Mouse (Mus musculus) neural tube, embryonic 14.5 days (tissue): ENCODE results near the gene Fam89a. TPM values are rescaled to one million over a fixed set of nuclear protein-coding genes. Genes with fewer than 3 reads are reported as not detected.

Source experiments
- ATAC-seq: fragments of 200-750 bp; cut with Nextera tagmentation; 2 replicates; pipeline ENCODE4 v1.8.0; 2017; ENCODE audit warnings: low read depth, mild to moderate bottlenecking, moderate TSS enrichment, moderate library complexity
- H3K27ac ChIP-seq: fragments of 300-500 bp; sonication (generic); 2 replicates; pipeline ENCODE4 v1.5.1; 2014; ENCODE audit warnings: low read depth, mild to moderate bottlenecking, control low read depth, low read length, moderate library complexity, mixed read lengths
- H3K27me3 ChIP-seq: fragments of 300-500 bp; sonication (generic); 2 replicates; pipeline ENCODE4 v1.6.1; 2014; ENCODE audit warnings: low read length; ENCODE audit not compliant: control insufficient read depth, insufficient read depth
- H3K36me3 ChIP-seq: fragments of 300-500 bp; sonication (generic); 2 replicates; pipeline ENCODE4 v1.6.1; 2014; ENCODE audit warnings: low read length, mixed read lengths; ENCODE audit not compliant: control insufficient read depth, insufficient read depth
- H3K4me1 ChIP-seq: fragments of 300-500 bp; sonication (generic); 2 replicates; pipeline ENCODE4 v1.6.1; 2014; ENCODE audit warnings: low read length; ENCODE audit not compliant: control insufficient read depth, insufficient read depth
- H3K4me2 ChIP-seq: fragments of 300-500 bp; sonication (generic); 2 replicates; pipeline ENCODE4 v1.6.1; 2014; ENCODE audit warnings: mild to moderate bottlenecking, low read depth, low read length, control low read depth
- H3K4me3 ChIP-seq: fragments of 300-500 bp; sonication (generic); 2 replicates; pipeline ENCODE4 v1.5.1; 2014; ENCODE audit warnings: low read depth, low read length, control low read depth, mixed read lengths
- H3K9ac ChIP-seq: fragments of 300-500 bp; sonication (generic); replicated peaks from 2 replicates; pipeline ENCODE4 v1.6.1; 2014; ENCODE audit warnings: low read depth, mild to moderate bottlenecking, control low read depth, low read length, mixed read lengths
- H3K9me3 ChIP-seq: fragments of 300-500 bp; sonication (generic); 2 replicates; pipeline ENCODE4 v1.6.1; 2016; ENCODE audit warnings: low read length; ENCODE audit not compliant: control insufficient read depth
- WGBS: fragments of 180-500 bp; shearing (Covaris S2); extraction: QIAGEN DNeasy Blood & Tissue Kit; methylation state at CpG from one replicate; pipeline ENCODE4 v1.1.7; 2014; 5-methylcytosine and 5-hydroxymethylcytosine counted together
- polyA plus RNA-seq: library from polyadenylated mRNA; unstranded; fragments of >200 nt; fragmentation: Nextera tagmentation; extraction: Ambion mirVana; gene quantifications from 2 replicates; pipeline ENCODE4 v1.2.1, GENCODE M21; 2014

Fam89a gene
- polyA plus RNA-seq, 1 experiment from 2014 or later: 0.91 TPM

DNA sequence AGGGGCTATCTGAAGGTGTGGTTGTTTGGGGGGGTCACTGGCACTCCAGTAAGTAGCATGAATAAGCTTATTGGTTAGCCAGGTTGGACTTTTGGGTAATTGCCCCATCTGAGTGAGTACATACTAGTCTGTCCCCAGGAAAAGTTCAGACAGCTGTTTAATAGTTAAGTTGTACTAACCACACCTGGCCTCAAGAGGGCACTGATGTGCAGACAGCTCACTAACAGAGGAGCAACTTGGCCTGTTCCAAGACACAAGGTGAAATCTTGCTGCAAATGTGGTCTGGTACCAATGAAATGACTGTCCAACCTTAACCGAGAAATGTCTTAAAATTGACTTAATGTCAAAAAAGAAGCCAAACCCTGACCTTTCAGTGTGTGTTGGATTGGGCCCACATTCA lies 12.4 kb downstream of the Fam89a start:
- Histone ChIP-seq H3K36me3 (peaks cover 6% of the 10 kb centered on the region; the same call in 1 of the 2 replicates), H3K27ac (no peak overlapping the region), H3K4me3 (no peak overlapping the region), H3K4me1 (no peaks in the 10 kb centered on the region), H3K9ac (no peak overlapping the region), H3K27me3 (no peaks in the 10 kb centered on the region), H3K4me2 (no peak overlapping the region), H3K9me3 (no peaks in the 10 kb centered on the region)
- ATAC-seq: no peak
- WGBS: 89% methylated on average over 1 of the region's 1 CpGs

DNA sequence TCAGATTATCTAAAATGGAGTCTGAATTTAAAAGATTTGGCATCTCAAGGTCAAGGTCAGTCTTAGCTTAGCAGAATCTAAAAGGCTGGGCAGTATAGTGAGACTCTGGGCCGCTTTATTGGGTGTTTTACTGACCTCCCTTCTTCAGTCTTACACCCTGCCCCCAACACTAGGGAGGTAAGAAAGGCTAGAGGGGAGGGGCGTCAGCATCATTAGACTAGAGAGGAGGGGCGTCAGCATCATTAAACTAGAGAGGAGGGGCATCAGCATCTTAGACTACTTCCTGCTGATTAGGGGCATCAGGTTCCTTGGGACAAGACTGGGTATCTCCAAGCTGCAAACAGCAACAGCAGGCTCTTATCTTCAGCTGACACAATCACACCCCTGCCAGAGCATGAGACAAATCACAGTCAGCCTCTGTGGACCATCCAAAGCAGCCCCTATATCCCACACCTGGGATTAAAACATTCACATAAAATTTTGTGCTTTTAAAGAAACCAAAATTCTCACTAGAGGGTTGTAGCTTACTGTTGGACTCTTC lies 16.2 kb downstream of the Fam89a start:
- H3K4me1 ChIP-seq: no peaks in the 10 kb centered on the region
- H3K27ac ChIP-seq: no peak overlapping the region
- no peaks in the 10 kb centered on the region for H3K9me3 ChIP-seq
- no peak overlapping the region for H3K9ac ChIP-seq
- WGBS: 43% methylated on average over 3 of the region's 3 CpGs
- H3K36me3 ChIP-seq: peaks cover 36% of the 10 kb centered on the region
- no peak for ATAC-seq
- H3K4me3 ChIP-seq: no peak overlapping the region
- no peak overlapping the region for H3K4me2 ChIP-seq
- no peaks in the 10 kb centered on the region for H3K27me3 ChIP-seq

DNA sequence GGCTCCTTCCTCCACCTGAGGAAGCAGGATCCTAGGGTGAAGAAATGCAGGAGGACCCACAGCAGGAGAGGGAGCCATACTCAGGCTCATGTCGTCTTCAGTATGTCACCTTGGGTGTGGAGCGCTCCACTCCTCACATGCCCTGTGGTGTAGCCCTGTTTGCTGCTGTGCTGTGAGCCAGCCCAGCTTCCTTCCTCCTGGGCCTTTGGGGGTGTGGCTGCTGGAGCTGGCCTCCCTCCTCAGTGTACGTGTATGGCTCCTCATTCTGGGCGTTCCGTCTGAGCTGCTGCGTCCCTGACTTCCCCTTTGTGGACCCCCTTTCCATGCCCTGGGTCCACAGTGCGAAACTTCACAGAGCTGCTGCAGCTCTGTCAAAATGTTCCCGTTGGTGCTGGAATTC lies 18.8 kb downstream of the Fam89a start:
- no peak for ATAC-seq
- H3K27ac ChIP-seq: no peak overlapping the region
- H3K4me2 ChIP-seq: no peak overlapping the region
- H3K9ac ChIP-seq: no peak overlapping the region
- H3K36me3 ChIP-seq: peaks cover 54% of the 10 kb centered on the region
- H3K4me1 ChIP-seq: no peaks in the 10 kb centered on the region
- H3K27me3 ChIP-seq: no peaks in the 10 kb centered on the region
- no peak overlapping the region for H3K4me3 ChIP-seq
- WGBS: 95% methylated on average over 8 of the region's 8 CpGs
- no peaks in the 10 kb centered on the region for H3K9me3 ChIP-seq

DNA sequence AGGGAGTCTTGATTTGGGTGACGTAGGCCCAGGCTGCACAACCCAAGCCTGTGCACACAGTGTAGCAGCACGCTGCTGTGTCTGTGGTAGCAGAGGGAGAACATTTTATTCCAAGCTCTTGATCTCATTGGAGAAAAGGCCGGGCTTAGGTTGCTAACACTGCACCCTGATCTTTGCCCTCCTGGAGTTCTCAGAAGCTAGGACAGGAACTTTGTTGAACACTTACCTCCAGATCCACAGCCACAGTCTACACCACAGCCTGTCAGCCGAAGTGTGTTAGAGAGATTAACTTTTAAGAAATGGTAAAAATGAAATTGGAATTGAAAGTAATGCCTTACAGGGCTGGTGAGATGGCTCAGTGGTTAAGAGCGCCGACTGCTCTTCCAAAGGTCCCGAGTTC lies 27.3 kb downstream of the Fam89a start:
- Histone ChIP-seq H3K9ac (no peak overlapping the region), H3K36me3 (peaks cover 22% of the 10 kb centered on the region), H3K4me1 (peaks cover 21% of the 10 kb centered on the region), H3K4me2 (no peak overlapping the region), H3K27ac (no peak overlapping the region), H3K9me3 (no peaks in the 10 kb centered on the region), H3K27me3 (no peaks in the 10 kb centered on the region), H3K4me3 (no peak overlapping the region)
- ATAC-seq: no peak
- WGBS: over 99% methylated on average over 7 of the region's 7 CpGs

DNA sequence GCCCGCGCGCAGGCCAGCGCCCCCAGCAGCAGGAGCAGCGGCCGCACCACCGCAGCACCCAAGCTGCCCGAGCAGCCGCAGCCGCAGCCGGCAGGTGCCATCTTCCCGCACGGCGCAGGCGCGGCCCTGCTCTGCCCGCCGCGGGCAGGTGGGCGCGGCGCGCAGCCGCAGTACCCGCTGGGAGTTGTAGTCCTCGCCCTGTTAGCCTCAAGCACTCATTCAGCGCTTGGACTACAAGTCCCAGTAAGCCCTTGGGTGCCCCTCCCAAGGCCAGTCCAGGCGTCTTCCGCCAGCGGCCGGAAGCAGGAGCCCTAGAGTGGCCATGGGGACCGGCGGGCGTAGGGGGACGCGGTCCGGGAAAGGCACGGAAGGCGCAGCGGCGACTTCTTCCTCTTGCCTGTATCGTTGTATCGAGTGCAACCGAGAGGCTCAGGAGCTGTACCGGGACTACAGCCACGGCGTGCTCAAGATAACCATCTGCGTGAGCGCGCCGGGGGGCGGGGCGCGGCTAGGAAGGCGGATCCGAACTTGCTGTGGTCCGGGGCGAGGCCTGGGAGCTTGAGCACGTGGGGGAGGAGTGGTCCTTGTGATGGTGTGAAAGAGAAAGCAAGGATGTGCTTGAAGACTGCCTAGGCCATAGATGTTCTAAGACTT lies 29.6 kb downstream of the Fam89a start, which contains the start of the genes Ttc13 and Arv1:
Ttc13 (minus strand) TSS at position 122 of the 654 bp plus-strand sequence.
Arv1 (plus strand) TSS at position 278 of the 654 bp plus-strand sequence.
- H3K4me2 ChIP-seq: peak within 1 kb of the TSS; percentile 89
- WGBS: under 1% methylated on average over 59 of the region's 59 CpGs
- ATAC-seq: peak; percentile 100

DNA sequence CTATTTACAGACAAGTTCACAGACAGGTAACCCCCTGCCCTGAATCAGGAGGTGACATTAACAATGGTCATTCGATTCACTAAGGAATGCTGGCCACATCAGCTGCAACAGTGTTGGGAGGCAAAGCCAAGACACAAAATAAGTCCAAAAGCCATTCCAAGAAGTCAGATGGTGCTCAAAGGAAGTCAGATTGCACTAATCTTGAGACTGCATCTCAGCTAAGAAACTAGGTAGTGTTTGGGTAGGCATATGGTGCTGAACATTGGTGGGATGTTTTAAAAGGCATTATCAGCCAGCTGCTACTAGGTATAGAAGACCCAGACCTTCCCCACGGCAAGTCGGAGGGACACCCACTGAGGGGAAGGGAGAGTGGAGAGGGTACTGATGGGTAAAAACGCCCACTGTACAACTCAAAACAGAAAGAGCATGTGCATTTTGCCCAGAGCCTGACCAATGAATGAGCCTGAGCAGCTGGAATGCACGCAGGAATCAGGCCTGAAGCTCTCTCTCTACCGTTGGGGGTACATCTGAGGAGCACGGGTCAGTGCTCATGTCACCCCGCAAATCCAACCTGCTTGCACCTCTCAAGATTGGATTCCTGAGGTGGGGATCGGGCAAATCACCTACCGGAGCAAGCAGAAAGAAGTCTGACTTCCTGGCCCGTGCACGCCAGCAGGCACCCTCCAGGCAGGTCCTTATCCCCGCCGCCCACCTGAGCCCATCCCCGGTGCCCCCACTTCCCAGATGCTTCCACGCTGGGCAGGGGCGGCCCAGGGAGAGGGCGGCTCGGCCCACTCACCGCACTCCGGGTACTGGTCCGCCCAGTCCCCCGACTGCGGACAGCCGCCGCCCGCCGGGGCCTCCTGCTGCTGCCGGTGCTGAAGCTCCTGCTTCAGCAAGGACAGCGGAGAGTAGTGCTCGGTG lies 30.4 kb downstream of the Fam89a start:
- peak overlapping the region; percentile 60; the same call in 1 of the 2 replicates for H3K27ac ChIP-seq
- no peaks in the 10 kb centered on the region for H3K27me3 ChIP-seq
- H3K4me2 ChIP-seq: peak overlapping the region; percentile 89
- H3K4me1 ChIP-seq: peaks cover 21% of the 10 kb centered on the region
- no peaks in the 10 kb centered on the region for H3K36me3 ChIP-seq
- WGBS: 2% methylated on average over 31 of the region's 31 CpGs
- ATAC-seq: peak; percentile 71
- peak overlapping the region; percentile 85 for H3K9ac ChIP-seq
- H3K4me3 ChIP-seq: peak overlapping the region; percentile 89
- no peaks in the 10 kb centered on the region for H3K9me3 ChIP-seq

More for the DNA sequence above, 29.6 kb downstream of the Fam89a start, which contains the start of the genes Ttc13 and Arv1:
- Histone ChIP-seq H3K4me1 (peaks cover 21% of the 10 kb centered on the region), H3K27ac (peak within 1 kb of the TSS; percentile 60; the same call in 1 of the 2 replicates), H3K27me3 (no peaks in the 10 kb centered on the region), H3K9me3 (no peaks in the 10 kb centered on the region), H3K9ac (peak within 1 kb of the TSS; percentile 85), H3K36me3 (peaks cover 6% of the 10 kb centered on the region; the same call in 1 of the 2 replicates), H3K4me3 (peak within 1 kb of the TSS; percentile 89)

DNA sequence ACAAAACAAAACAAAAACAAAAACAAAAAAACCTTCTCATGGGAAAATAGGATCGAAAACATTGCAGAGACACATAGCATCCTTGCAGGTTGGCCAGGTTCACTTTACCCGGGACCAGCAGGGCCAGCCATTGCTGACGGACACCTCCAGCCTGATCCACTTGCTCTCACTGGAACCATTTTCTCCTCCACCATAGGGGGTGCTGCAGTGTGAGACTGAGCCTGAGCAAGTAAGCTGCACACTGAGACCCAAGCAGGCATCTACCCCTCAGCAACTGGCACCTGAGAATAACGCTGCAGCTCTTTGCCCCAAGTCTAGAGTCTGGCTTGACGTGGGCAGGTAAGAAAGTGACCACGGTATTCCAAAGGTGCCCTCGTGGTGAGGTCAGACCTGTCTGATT lies 31.5 kb downstream of the Fam89a start:
- H3K9ac ChIP-seq: no peak overlapping the region

DNA sequence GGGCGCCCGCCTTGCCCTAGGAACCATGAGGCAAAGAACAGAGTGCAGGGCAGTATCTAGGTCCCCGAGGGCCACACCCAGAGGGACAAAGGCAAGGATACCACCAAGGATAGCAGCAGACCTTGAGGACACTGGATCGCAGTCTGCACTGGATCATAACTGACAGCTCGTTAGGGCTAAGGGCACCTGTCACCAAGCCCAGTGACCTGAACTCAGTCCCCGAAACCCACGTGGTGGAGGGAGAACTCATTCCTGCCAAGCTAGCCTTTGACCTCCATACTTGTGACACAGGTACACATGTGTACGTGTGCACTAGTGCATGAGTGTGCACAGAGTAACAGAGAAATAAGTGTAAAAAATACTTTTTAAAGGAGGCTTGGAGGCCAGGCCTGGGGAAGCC lies 35.9 kb downstream of the Fam89a start:
- Histone ChIP-seq H3K9me3 (no peaks in the 10 kb centered on the region), H3K4me1 (peaks cover 6% of the 10 kb centered on the region), H3K9ac (no peak overlapping the region), H3K36me3 (peaks cover 21% of the 10 kb centered on the region), H3K4me2 (no peak overlapping the region), H3K27me3 (no peaks in the 10 kb centered on the region), H3K27ac (no peak overlapping the region), H3K4me3 (no peak overlapping the region)
- no peak for ATAC-seq
- WGBS: 95% methylated on average over 8 of the region's 8 CpGs

More for the DNA sequence above, 31.5 kb downstream of the Fam89a start:
- H3K4me3 ChIP-seq: no peak overlapping the region
- H3K9me3 ChIP-seq: no peaks in the 10 kb centered on the region
- 89% methylated on average over 7 of the region's 7 CpGs for WGBS
- no peak for ATAC-seq
- peaks cover 21% of the 10 kb centered on the region for H3K4me1 ChIP-seq
- no peaks in the 10 kb centered on the region for H3K36me3 ChIP-seq
- H3K27ac ChIP-seq: no peak overlapping the region
- no peaks in the 10 kb centered on the region for H3K27me3 ChIP-seq
- no peak overlapping the region for H3K4me2 ChIP-seq
